Mouse (Mus musculus) limb, embryonic 11.5 days (tissue): Measurements from ENCODE around the gene Calhm6. TPM values are rescaled to one million over a fixed set of nuclear protein-coding genes. Genes with fewer than 3 reads are reported as not detected.

Experiments used
- ATAC-seq: fragments of 200-750 bp; cut with Nextera tagmentation; 2 replicates; pipeline ENCODE4 v1.8.0; 2017; ENCODE audit warnings: low read depth; ENCODE audit not compliant: insufficient number of reproducible peaks, low FRiP score, low TSS enrichment
- DNase-seq: peaks from one replicate; pipeline ENCODE4 v3.0.0-alpha.2; 2015; ENCODE audit warnings: low spot score
- H3K27ac ChIP-seq: fragments of 300-500 bp; sonication (generic); replicated peaks from 2 replicates; pipeline ENCODE4 v1.5.1; 2014; ENCODE audit warnings: low read depth, mild to moderate bottlenecking, low read length
- H3K27me3 ChIP-seq: fragments of 300-500 bp; sonication (generic); 2 replicates; pipeline ENCODE4 v1.6.1; 2014; ENCODE audit warnings: mild to moderate bottlenecking, low read length, mixed read lengths; ENCODE audit not compliant: control insufficient read depth, insufficient read depth
- H3K36me3 ChIP-seq: fragments of 300-500 bp; sonication (generic); 2 replicates; pipeline ENCODE4 v1.6.1; 2014; ENCODE audit warnings: mild to moderate bottlenecking, low read length, moderate library complexity, mixed read lengths; ENCODE audit not compliant: control insufficient read depth, insufficient read depth
- H3K4me1 ChIP-seq: fragments of 300-500 bp; sonication (generic); 2 replicates; pipeline ENCODE4 v1.6.1; 2014; ENCODE audit warnings: low read length, mixed read lengths; ENCODE audit not compliant: control insufficient read depth, insufficient read depth
- H3K4me2 ChIP-seq: fragments of 300-500 bp; sonication (generic); 2 replicates; pipeline ENCODE4 v1.6.1; 2014; ENCODE audit warnings: low read depth, mild to moderate bottlenecking, moderate library complexity; ENCODE audit not compliant: severe bottlenecking
- H3K4me3 ChIP-seq: fragments of 300-500 bp; sonication (generic); 2 replicates; pipeline ENCODE4 v1.5.1; 2014; ENCODE audit warnings: low read depth, low read length
- H3K9ac ChIP-seq: fragments of 300-500 bp; sonication (generic); 2 replicates; pipeline ENCODE4 v1.6.1; 2014; ENCODE audit warnings: mild to moderate bottlenecking, low read length
- H3K9me3 ChIP-seq: fragments of 300-500 bp; sonication (generic); 2 replicates; pipeline ENCODE4 v1.6.1; 2016; ENCODE audit warnings: low read length; ENCODE audit not compliant: control insufficient read depth
- WGBS: fragments of 180-500 bp; shearing (Covaris S2); extraction: QIAGEN DNeasy Blood & Tissue Kit; methylation state at CpG from one replicate; pipeline ENCODE4 v1.1.7; 2014; 5-methylcytosine and 5-hydroxymethylcytosine counted together
- polyA plus RNA-seq: library from polyadenylated mRNA; unstranded; fragments of >200 nt; fragmentation: Nextera tagmentation; extraction: Ambion mirVana; gene quantifications from 2 replicates; pipeline ENCODE4 v1.2.1, GENCODE M21; 2014

Calhm6 gene
- polyA plus RNA-seq, 1 experiment from 2014 or later, result 0.68 TPM

- DNase-seq (no peak), ATAC-seq (no peak)
- Histone ChIP-seq H3K9ac (no peak overlapping the region), H3K4me2 (no peak overlapping the region), H3K27ac (no peak overlapping the region), H3K4me3 (no peak overlapping the region), H3K9me3 (no peaks in the 10 kb centered on the region), H3K4me1 (no peaks in the 10 kb centered on the region), H3K36me3 (no peaks in the 10 kb centered on the region), H3K27me3 (no peaks in the 10 kb centered on the region)
- WGBS, result 86% methylated on average over 3 of the region's 3 CpGs
These were observed 24.0 kb upstream of the Calhm6 start for GRCm38 (mm10) chr10:34151827-34152226.

DNA sequence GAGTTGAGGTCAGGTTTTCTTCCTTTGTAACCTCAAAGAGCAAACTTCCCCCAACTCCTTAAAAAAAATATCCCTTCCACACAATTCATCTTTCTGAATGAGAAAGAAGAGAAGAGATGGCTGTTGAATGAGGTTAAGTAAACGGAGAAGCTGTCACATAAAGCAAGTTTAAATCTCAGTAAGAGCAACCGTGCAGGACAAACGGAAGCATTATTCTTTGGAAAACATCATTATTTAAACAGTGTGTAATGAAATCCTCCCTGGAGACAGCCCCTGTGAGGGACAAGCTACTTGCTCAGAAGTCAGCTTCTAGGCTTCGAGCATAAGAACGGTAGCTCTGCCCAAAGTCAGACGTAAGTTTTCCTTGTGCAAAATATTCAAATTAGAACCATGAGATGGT lies 22.7 kb upstream of the Calhm6 start:
- Histone ChIP-seq H3K27me3 (no peaks in the 10 kb centered on the region), H3K4me2 (no peak overlapping the region), H3K9me3 (no peaks in the 10 kb centered on the region), H3K4me1 (no peaks in the 10 kb centered on the region), H3K9ac (no peak overlapping the region), H3K27ac (no peak overlapping the region), H3K36me3 (no peaks in the 10 kb centered on the region), H3K4me3 (no peak overlapping the region)
- WGBS, result 74% methylated on average over 6 of the region's 6 CpGs
- no peak for ATAC-seq
- DNase-seq, result no peak

- Histone ChIP-seq H3K9me3 (no peaks in the 10 kb centered on the region), H3K4me3 (no peak overlapping the region), H3K27ac (no peak overlapping the region), H3K27me3 (no peaks in the 10 kb centered on the region), H3K4me1 (no peaks in the 10 kb centered on the region), H3K9ac (no peak overlapping the region), H3K4me2 (no peak overlapping the region), H3K36me3 (no peaks in the 10 kb centered on the region)
- ATAC-seq (peak; percentile 57; the same call in 1 of the 2 replicates), DNase-seq (no peak)
- WGBS, result 55% methylated on average over 3 of the region's 3 CpGs
These were observed 22.0 kb upstream of the Calhm6 start for GRCm38 (mm10) chr10:34149772-34150171.

DNA sequence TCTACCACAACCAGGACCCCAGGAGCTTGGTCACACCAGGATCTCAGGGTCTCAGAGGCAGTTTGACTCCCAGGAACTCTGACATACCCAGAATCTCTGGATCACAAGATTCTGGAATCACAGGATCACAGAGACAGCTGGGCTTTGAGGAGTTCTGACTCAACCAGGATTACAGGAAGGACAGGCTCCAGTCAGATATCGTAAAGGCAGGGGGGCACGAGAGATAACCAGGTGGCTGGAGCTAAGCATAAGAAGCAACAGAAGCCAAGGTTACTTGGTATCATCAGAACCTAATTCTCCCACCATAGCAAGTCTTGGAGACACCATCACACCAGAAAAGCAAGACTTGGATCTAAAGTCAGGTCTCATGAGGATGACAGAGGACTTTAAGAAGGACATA lies 13.9 kb upstream of the Calhm6 start:
- no peak overlapping the region for H3K9ac ChIP-seq
- DNase-seq (no peak), ATAC-seq (no peak)
- no peak overlapping the region for H3K4me2 ChIP-seq
- H3K9me3 ChIP-seq, result no peaks in the 10 kb centered on the region
- H3K27ac ChIP-seq, result no peak overlapping the region
- 94% methylated on average over 2 of the region's 2 CpGs for WGBS
- no peak overlapping the region for H3K4me3 ChIP-seq
- H3K4me1 ChIP-seq, result no peaks in the 10 kb centered on the region
- H3K27me3 ChIP-seq, result no peaks in the 10 kb centered on the region
- no peaks in the 10 kb centered on the region for H3K36me3 ChIP-seq

DNA sequence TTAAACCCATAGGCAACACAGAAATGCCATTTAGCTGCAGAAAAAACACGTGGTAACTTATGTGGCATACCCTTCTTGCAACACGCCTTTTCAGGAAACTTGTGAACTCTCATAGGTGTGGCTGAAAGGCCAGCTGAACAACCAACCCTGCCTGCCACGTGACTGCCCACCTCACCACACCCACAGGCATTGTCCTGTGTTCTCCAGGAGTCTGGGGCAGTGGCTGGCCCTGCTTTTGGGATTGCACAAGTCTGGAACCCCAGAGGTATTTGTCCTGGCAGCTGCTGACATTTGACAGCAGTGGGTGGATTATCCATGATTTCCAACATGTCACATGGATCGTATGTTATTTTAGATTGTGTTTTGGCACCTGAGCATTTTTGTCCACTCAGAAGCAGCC lies 12.0 kb upstream of the Calhm6 start:
- Histone ChIP-seq H3K9ac (no peak overlapping the region), H3K27me3 (no peaks in the 10 kb centered on the region), H3K4me1 (no peaks in the 10 kb centered on the region), H3K27ac (no peak overlapping the region), H3K4me2 (no peak overlapping the region), H3K36me3 (no peaks in the 10 kb centered on the region), H3K9me3 (no peaks in the 10 kb centered on the region), H3K4me3 (no peak overlapping the region)
- 72% methylated on average over 4 of the region's 4 CpGs for WGBS
- ATAC-seq (no peak), DNase-seq (no peak)

- DNase-seq (no peak), ATAC-seq (no peak)
- H3K4me2 ChIP-seq, result no peak overlapping the region
- H3K9ac ChIP-seq, result no peak overlapping the region
- H3K27ac ChIP-seq, result no peak overlapping the region
- no peak overlapping the region for H3K4me3 ChIP-seq
- H3K9me3 ChIP-seq, result no peaks in the 10 kb centered on the region
- 74% methylated on average over 6 of the region's 6 CpGs for WGBS
- H3K36me3 ChIP-seq, result no peaks in the 10 kb centered on the region
- H3K4me1 ChIP-seq, result no peaks in the 10 kb centered on the region
- no peaks in the 10 kb centered on the region for H3K27me3 ChIP-seq
These were observed 10.2 kb upstream of the Calhm6 start for GRCm38 (mm10) chr10:34138027-34138426.

- H3K9me3 ChIP-seq, result no peaks in the 10 kb centered on the region
- H3K4me2 ChIP-seq, result no peak overlapping the region
- H3K9ac ChIP-seq, result no peak overlapping the region
- H3K27ac ChIP-seq, result no peak overlapping the region
- no peaks in the 10 kb centered on the region for H3K27me3 ChIP-seq
- H3K4me3 ChIP-seq, result no peak overlapping the region
- WGBS, result 18% methylated on average over 6 of the region's 6 CpGs
- DNase-seq (no peak), ATAC-seq (no peak)
- H3K36me3 ChIP-seq, result no peaks in the 10 kb centered on the region
- no peaks in the 10 kb centered on the region for H3K4me1 ChIP-seq
These were observed 8.6 kb upstream of the Calhm6 start for GRCm38 (mm10) chr10:34136432-34136831.

GRCm38 (mm10) chr10:34131356-34131755 lies 3.6 kb upstream of the Calhm6 start:
- H3K4me1 ChIP-seq, result no peaks in the 10 kb centered on the region
- H3K4me3 ChIP-seq, result no peak overlapping the region
- no peaks in the 10 kb centered on the region for H3K36me3 ChIP-seq
- H3K4me2 ChIP-seq, result no peak overlapping the region
- 83% methylated on average over 2 of the region's 2 CpGs for WGBS
- H3K9ac ChIP-seq, result no peak overlapping the region
- no peaks in the 10 kb centered on the region for H3K27me3 ChIP-seq
- no peaks in the 10 kb centered on the region for H3K9me3 ChIP-seq
- H3K27ac ChIP-seq, result no peak overlapping the region
- DNase-seq, result no peak
- ATAC-seq, result no peak

- Histone ChIP-seq H3K36me3 (no peaks in the 10 kb centered on the region), H3K4me3 (no peak overlapping the region), H3K9ac (no peak overlapping the region), H3K4me1 (no peaks in the 10 kb centered on the region), H3K9me3 (no peaks in the 10 kb centered on the region), H3K27me3 (no peaks in the 10 kb centered on the region), H3K4me2 (no peak overlapping the region), H3K27ac (no peak overlapping the region)
- ATAC-seq, result no peak
- DNase-seq, result no peak
- WGBS, result 84% methylated on average over 6 of the region's 6 CpGs
These were observed 607 bp upstream of the Calhm6 start for GRCm38 (mm10) chr10:34128391-34128790.
